Mouse (Mus musculus) stomach, embryonic 16.5 days (tissue): ENCODE measurements at regions not wholly inside any gene's neighbourhood (a gene's known extent, or its start where the extent isn't known, plus 50 kb on each side); places are given as distances from the start of the nearest gene placed in this dataset.

Source experiments
- ATAC-seq: fragments of 200-750 bp; cut with Nextera tagmentation; 2 replicates; pipeline ENCODE4 v1.8.0; 2017; ENCODE audit warnings: moderate number of reproducible peaks, moderate TSS enrichment; ENCODE audit not compliant: insufficient read depth, low FRiP score
- H3K27ac ChIP-seq: fragments of 300-500 bp; sonication (generic); 2 replicates; pipeline ENCODE4 v1.5.1; 2014; ENCODE audit warnings: low read length
- H3K27me3 ChIP-seq: fragments of 300-500 bp; sonication (generic); 2 replicates; pipeline ENCODE4 v1.6.1; 2014; ENCODE audit warnings: low read length, control low read depth, mixed read lengths; ENCODE audit not compliant: control insufficient read depth, insufficient read depth
- H3K36me3 ChIP-seq: fragments of 300-500 bp; sonication (generic); 2 replicates; pipeline ENCODE4 v1.6.1; 2014; ENCODE audit warnings: low read length; ENCODE audit not compliant: control insufficient read depth, insufficient read depth
- H3K4me1 ChIP-seq: fragments of 300-500 bp; sonication (generic); 2 replicates; pipeline ENCODE4 v1.6.1; 2014; ENCODE audit warnings: low read length, control low read depth, mixed read lengths; ENCODE audit not compliant: control insufficient read depth, insufficient read depth
- H3K4me2 ChIP-seq: fragments of 300-500 bp; sonication (generic); 2 replicates; pipeline ENCODE4 v1.6.1; 2014; ENCODE audit warnings: low read depth, low read length, mixed read lengths
- H3K4me3 ChIP-seq: fragments of 300-500 bp; sonication (generic); replicated peaks from 2 replicates; pipeline ENCODE4 v1.5.1; 2014; ENCODE audit warnings: mild to moderate bottlenecking, low read length
- H3K9ac ChIP-seq: fragments of 300-500 bp; sonication (generic); 2 replicates; pipeline ENCODE4 v1.6.1; 2014; ENCODE audit warnings: low read length
- H3K9me3 ChIP-seq: fragments of 300-500 bp; sonication (generic); replicated peaks from 2 replicates; pipeline ENCODE4 v1.6.1; 2016; ENCODE audit warnings: low read length, control low read depth; ENCODE audit not compliant: control insufficient read depth
- WGBS: fragments of 180-500 bp; shearing (Covaris S2); extraction: QIAGEN DNeasy Blood & Tissue Kit; methylation state at CpG from one replicate; pipeline ENCODE4 v1.1.7; 2014; 5-methylcytosine and 5-hydroxymethylcytosine counted together

- H3K27ac ChIP-seq = no peak overlapping the region
- H3K9ac ChIP-seq = no peak overlapping the region
- H3K27me3 ChIP-seq = no peaks in the 10 kb centered on the region
- ATAC-seq = no peak
- H3K4me2 ChIP-seq = no peak overlapping the region
- H3K4me1 ChIP-seq = no peaks in the 10 kb centered on the region
- WGBS = 59% methylated on average over 6 of the region's 6 CpGs
- H3K9me3 ChIP-seq = no peaks in the 10 kb centered on the region
- H3K4me3 ChIP-seq = no peak overlapping the region
- H3K36me3 ChIP-seq = no peaks in the 10 kb centered on the region
These were observed 247.3 kb upstream of the Zc3h12c start for GRCm38 (mm10) chr9:52415706-52416105.

- no peak overlapping the region for H3K27ac ChIP-seq
- 0 out of 2 replicates have a peak, but pooled peaks cover 3% of the 10 kb centered on the region for H3K9me3 ChIP-seq
- ATAC-seq = no peak
- no peak overlapping the region for H3K9ac ChIP-seq
- no peaks in the 10 kb centered on the region for H3K36me3 ChIP-seq
- no peak overlapping the region for H3K4me3 ChIP-seq
- WGBS = 91% methylated on average over 6 of the region's 6 CpGs
- H3K4me2 ChIP-seq = no peak overlapping the region
- H3K27me3 ChIP-seq = no peaks in the 10 kb centered on the region
- no peaks in the 10 kb centered on the region for H3K4me1 ChIP-seq
These were observed 239.5 kb upstream of the Zc3h12c start for GRCm38 (mm10) chr9:52407841-52408240.

DNA sequence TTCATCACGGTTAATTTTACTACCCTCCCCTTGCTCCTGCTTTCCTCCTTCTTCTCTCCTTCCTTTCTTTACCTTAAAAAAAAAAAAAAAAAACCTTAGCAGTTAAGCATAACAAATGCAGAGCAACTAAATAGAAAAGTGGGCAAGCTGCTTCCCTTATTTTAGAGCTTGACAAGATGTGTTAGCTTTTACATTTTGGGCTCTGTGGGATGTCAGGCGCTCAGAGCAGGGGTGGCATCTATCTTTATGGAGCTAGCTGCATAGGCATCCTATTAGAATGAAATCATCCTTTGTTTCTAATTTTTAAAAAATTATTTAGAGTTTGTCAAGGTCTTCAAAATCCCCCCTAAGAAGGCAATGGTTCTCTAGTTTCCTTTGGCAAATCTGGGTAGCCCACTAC is 234.1 kb upstream of the Zc3h12c start:
- H3K4me2 ChIP-seq = no peak overlapping the region
- no peak for ATAC-seq
- H3K27me3 ChIP-seq = no peaks in the 10 kb centered on the region
- no peak overlapping the region for H3K27ac ChIP-seq
- no peak overlapping the region for H3K9ac ChIP-seq
- no peaks in the 10 kb centered on the region for H3K4me1 ChIP-seq
- 78% methylated on average over 2 of the region's 2 CpGs for WGBS
- no peaks in the 10 kb centered on the region for H3K36me3 ChIP-seq
- H3K4me3 ChIP-seq = no peak overlapping the region
- 0 out of 2 replicates have a peak, but pooled peaks cover 3% of the 10 kb centered on the region for H3K9me3 ChIP-seq

- H3K4me3 ChIP-seq = no peak overlapping the region
- no peaks in the 10 kb centered on the region for H3K36me3 ChIP-seq
- ATAC-seq = no peak
- no peaks in the 10 kb centered on the region for H3K4me1 ChIP-seq
- no peak overlapping the region for H3K4me2 ChIP-seq
- H3K9ac ChIP-seq = no peak overlapping the region
- H3K27ac ChIP-seq = no peak overlapping the region
- WGBS = 56% methylated on average over 2 of the region's 2 CpGs
- no peaks in the 10 kb centered on the region for H3K27me3 ChIP-seq
- H3K9me3 ChIP-seq = no peaks in the 10 kb centered on the region
These were observed 210.7 kb upstream of the Zc3h12c start for GRCm38 (mm10) chr9:52379031-52379430.

- Histone ChIP-seq H3K4me1 (no peaks in the 10 kb centered on the region), H3K27me3 (no peaks in the 10 kb centered on the region), H3K9me3 (no peaks in the 10 kb centered on the region), H3K4me3 (no peak overlapping the region), H3K27ac (no peak overlapping the region), H3K9ac (no peak overlapping the region), H3K36me3 (no peaks in the 10 kb centered on the region), H3K4me2 (no peak overlapping the region)
- no peak for ATAC-seq
These were observed 209.4 kb upstream of the Zc3h12c start for GRCm38 (mm10) chr9:52377761-52378160.

- Histone ChIP-seq H3K9ac (no peak overlapping the region), H3K4me2 (no peak overlapping the region), H3K27ac (no peak overlapping the region), H3K36me3 (no peaks in the 10 kb centered on the region), H3K9me3 (no peaks in the 10 kb centered on the region), H3K27me3 (no peaks in the 10 kb centered on the region), H3K4me3 (no peak overlapping the region), H3K4me1 (no peaks in the 10 kb centered on the region)
- no peak for ATAC-seq
- 75% methylated on average over 3 of the region's 3 CpGs for WGBS
These were observed 208.5 kb upstream of the Zc3h12c start for GRCm38 (mm10) chr9:52376914-52377313.

DNA sequence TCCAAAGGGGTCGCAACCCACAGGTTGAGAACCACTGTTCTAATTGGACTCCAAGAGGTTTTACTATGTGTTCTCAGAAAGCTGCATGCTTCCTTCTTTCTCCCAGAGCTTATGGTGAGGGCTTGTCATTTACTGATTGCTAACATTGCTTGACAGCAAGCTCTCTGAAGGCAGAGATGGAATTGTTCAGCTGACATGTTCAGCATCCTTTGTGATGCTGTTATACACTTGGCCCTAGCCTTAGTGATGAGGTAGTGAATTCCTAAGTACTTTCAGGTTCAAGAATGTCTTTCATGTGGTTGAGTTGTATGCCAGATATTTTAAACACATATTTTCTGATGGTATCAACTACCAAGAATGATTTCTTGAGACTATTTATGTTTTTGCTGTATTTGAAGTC is 202.9 kb upstream of the Zc3h12c start:
- 94% methylated on average over 1 of the region's 1 CpGs for WGBS
- no peaks in the 10 kb centered on the region for H3K9me3 ChIP-seq
- no peaks in the 10 kb centered on the region for H3K27me3 ChIP-seq
- H3K4me2 ChIP-seq = no peak overlapping the region
- H3K9ac ChIP-seq = no peak overlapping the region
- H3K27ac ChIP-seq = no peak overlapping the region
- no peaks in the 10 kb centered on the region for H3K4me1 ChIP-seq
- no peak overlapping the region for H3K4me3 ChIP-seq
- H3K36me3 ChIP-seq = no peaks in the 10 kb centered on the region
- ATAC-seq = no peak

GRCm38 (mm10) chr9:52368911-52369310 is 200.5 kb upstream of the Zc3h12c start:
- no peaks in the 10 kb centered on the region for H3K4me1 ChIP-seq
- no peaks in the 10 kb centered on the region for H3K9me3 ChIP-seq
- H3K4me2 ChIP-seq = no peak overlapping the region
- no peak overlapping the region for H3K4me3 ChIP-seq
- H3K36me3 ChIP-seq = no peaks in the 10 kb centered on the region
- ATAC-seq = no peak
- H3K27ac ChIP-seq = no peak overlapping the region
- no peak overlapping the region for H3K9ac ChIP-seq
- H3K27me3 ChIP-seq = no peaks in the 10 kb centered on the region
- 76% methylated on average over 9 of the region's 9 CpGs for WGBS

- 73% methylated on average over 3 of the region's 3 CpGs for WGBS
These were observed 199.7 kb upstream of the Zc3h12c start for GRCm38 (mm10) chr9:52368080-52368479.

GRCm38 (mm10) chr9:52366046-52366445 is 197.7 kb upstream of the Zc3h12c start:
- H3K9me3 ChIP-seq = no peaks in the 10 kb centered on the region
- no peak overlapping the region for H3K4me3 ChIP-seq
- no peak overlapping the region for H3K4me2 ChIP-seq
- no peak overlapping the region for H3K9ac ChIP-seq
- no peaks in the 10 kb centered on the region for H3K36me3 ChIP-seq
- 61% methylated on average over 9 of the region's 9 CpGs for WGBS
- no peaks in the 10 kb centered on the region for H3K4me1 ChIP-seq
- no peak for ATAC-seq
- no peaks in the 10 kb centered on the region for H3K27me3 ChIP-seq
- no peak overlapping the region for H3K27ac ChIP-seq

More at GRCm38 (mm10) chr9:52368080-52368479, 199.7 kb upstream of the Zc3h12c start:
- H3K9ac ChIP-seq = no peak overlapping the region
- no peak overlapping the region for H3K4me2 ChIP-seq
- ATAC-seq = no peak
- no peak overlapping the region for H3K4me3 ChIP-seq
- no peaks in the 10 kb centered on the region for H3K4me1 ChIP-seq
- no peaks in the 10 kb centered on the region for H3K27me3 ChIP-seq
- no peaks in the 10 kb centered on the region for H3K9me3 ChIP-seq
- no peak overlapping the region for H3K27ac ChIP-seq
- no peaks in the 10 kb centered on the region for H3K36me3 ChIP-seq
